In genomic region chr4:42876586-42877291, GRCm38 (mm10) we compare ENCODE assay signal across 8 mouse cellular contexts. TPM values are rescaled to one million over a fixed set of nuclear protein-coding genes. Genes with fewer than 3 reads are reported as not detected.
DNase-seq lines count a peak whose midpoint lies in the region; ATAC-seq and TF ChIP-seq lines count a peak whose summit lies in the region.

No protein-coding gene starts in this region.

- no peaks in the 10 kb centered on the region for H3K9me3 ChIP-seq in forebrain, postnatal 0 days (ENCODE audit: low read length)
- H3K9me3 ChIP-seq in hindbrain, postnatal 0 days (ENCODE audit: low read length): no peaks in the 10 kb centered on the region

- H3K4me1 ChIP-seq in cerebellum, adult 2 months (ENCODE audit: control insufficient read depth, insufficient read depth, low read length): no peaks in the 10 kb centered on the region
- H3K4me1 ChIP-seq in forebrain, postnatal 0 days (ENCODE audit: insufficient read depth): no peaks in the 10 kb centered on the region
- no peaks in the 10 kb centered on the region for H3K4me1 ChIP-seq in hindbrain, postnatal 0 days (ENCODE audit: insufficient read depth, low read length)

- TF ChIP-seq CTCF in cerebellum, adult 2 months (IDR thresholded peaks at IDR 0.05; ENCODE audit: borderline replicate concordance, insufficient read depth, low read depth, low read length): peak; percentile 75
- peak; percentile 81 for TF ChIP-seq CTCF in forebrain, postnatal 0 days (IDR thresholded peaks at IDR 0.05; ENCODE audit: low read depth)
- peak; percentile 82 for TF ChIP-seq CTCF in hindbrain, postnatal 0 days (IDR thresholded peaks at IDR 0.05; ENCODE audit: low read depth)

- no peak overlapping the region for H3K9ac ChIP-seq in forebrain, postnatal 0 days
- no peak overlapping the region for H3K9ac ChIP-seq in hindbrain, postnatal 0 days (replicated peaks; ENCODE audit: low read length)

- DNase-seq in ovary, adult 18-20 months (ENCODE audit: low spot score): peak; percentile 15
- DNase-seq in ovary, postnatal 10 days (ENCODE audit: low spot score): no peak
- DNase-seq in cerebellum, adult 2 months: peak; percentile 59 to 70
- DNase-seq in forebrain, postnatal 0 days: peak; percentile 85
- peak; percentile 91 for DNase-seq in hindbrain, postnatal 0 days (ENCODE audit: low spot score)
- DNase-seq in layer of hippocampus, postnatal 36 days: peak; percentile 25 to 41
- peak; percentile 71 for DNase-seq in lung, postnatal 36 days
- peak; percentile 29 for DNase-seq in right cerebral cortex, postnatal 14 days

- ATAC-seq in forebrain, postnatal 0 days: peak; percentile 94
- peak; percentile 96 for ATAC-seq in hindbrain, postnatal 0 days

- no peaks in the 10 kb centered on the region for H3K36me3 ChIP-seq in forebrain, postnatal 0 days (ENCODE audit: insufficient read depth)
- no peaks in the 10 kb centered on the region for H3K36me3 ChIP-seq in hindbrain, postnatal 0 days (ENCODE audit: insufficient read depth, low read length)

- H3K27ac ChIP-seq in cerebellum, adult 2 months (ENCODE audit: insufficient read depth, low read length): no peak overlapping the region
- H3K27ac ChIP-seq in forebrain, postnatal 0 days (ENCODE audit: low read depth, low read length): no peak overlapping the region
- no peak overlapping the region for H3K27ac ChIP-seq in hindbrain, postnatal 0 days

- no peak for TF ChIP-seq POLR2A in cerebellum, adult 2 months (IDR thresholded peaks at IDR 0.05; ENCODE audit: borderline replicate concordance, insufficient read depth, low read length)

- no peak overlapping the region for H3K4me3 ChIP-seq in cerebellum, adult 2 months (replicated peaks; ENCODE audit: insufficient read depth, low read depth, low read length)
- no peak overlapping the region for H3K4me3 ChIP-seq in forebrain, postnatal 0 days (ENCODE audit: low read depth, low read length)
- H3K4me3 ChIP-seq in hindbrain, postnatal 0 days (ENCODE audit: low read length): no peak overlapping the region

- WGBS in cerebellum, adult 2 months: 30% methylated on average over 5 of the region's 5 CpGs
- WGBS in forebrain, postnatal 0 days: 33% methylated on average over 5 of the region's 5 CpGs
- WGBS in hindbrain, postnatal 0 days: 36% methylated on average over 5 of the region's 5 CpGs

- no peak overlapping the region for H3K4me2 ChIP-seq in forebrain, postnatal 0 days (ENCODE audit: low read depth)
- no peak overlapping the region for H3K4me2 ChIP-seq in hindbrain, postnatal 0 days (ENCODE audit: low read depth, low read length)

- no peaks in the 10 kb centered on the region for H3K27me3 ChIP-seq in cerebellum, adult 2 months (ENCODE audit: control insufficient read depth, insufficient read depth, low read length)
- H3K27me3 ChIP-seq in forebrain, postnatal 0 days (ENCODE audit: insufficient read depth, low read length): no peaks in the 10 kb centered on the region
- no peaks in the 10 kb centered on the region for H3K27me3 ChIP-seq in hindbrain, postnatal 0 days (ENCODE audit: insufficient read depth, low read length)

RNA-seq across cellular contexts. Expression of gene Fam205c, which starts 2.7 kb away (rescaled TPM):
- 0.10 TPM in 1 of 2 replicates, not detected in the other for polyA plus RNA-seq in cerebellum, adult 2 months (2012; rRNA removed)
- total RNA-seq in forebrain, postnatal 0 days (2014; rRNA removed): not detected in 2 replicates
- 1.8 and 3.2 TPM in 2 replicates for polyA plus RNA-seq in forebrain, postnatal 0 days (2015; fragmentation: Nextera tagmentation; extraction: Ambion mirVana)
- total RNA-seq in hindbrain, postnatal 0 days (2014; rRNA removed): not detected in 2 replicates
- polyA plus RNA-seq in hindbrain, postnatal 0 days (2015; fragmentation: Nextera tagmentation; extraction: Ambion mirVana): 4.7 TPM in 2 replicates
- total RNA-seq in layer of hippocampus, postnatal 36 days (2021): under 1 TPM; 0.27 to 0.30 TPM

RNA-seq across cellular contexts. Expression of gene Gm12394, which starts 20.2 kb away (rescaled TPM):
- polyA plus RNA-seq in cerebellum, adult 2 months (2012; rRNA removed): 0.10 and 0.11 TPM in 2 replicates
- 0.23 TPM in 1 of 2 replicates, not detected in the other for total RNA-seq in forebrain, postnatal 0 days (2014; rRNA removed)
- polyA plus RNA-seq in forebrain, postnatal 0 days (2015; fragmentation: Nextera tagmentation; extraction: Ambion mirVana): 0.16 and 0.41 TPM in 2 replicates
- 0.05 TPM in 1 of 2 replicates, not detected in the other for total RNA-seq in hindbrain, postnatal 0 days (2014; rRNA removed)
- polyA plus RNA-seq in hindbrain, postnatal 0 days (2015; fragmentation: Nextera tagmentation; extraction: Ambion mirVana): 0.55 and 0.68 TPM in 2 replicates
- under 1 TPM; 0.48 to 0.92 TPM for total RNA-seq in layer of hippocampus, postnatal 36 days (2021)

RNA-seq across cellular contexts. Expression of gene Fam205a1, which starts 23.1 kb away (rescaled TPM):
- polyA plus RNA-seq in cerebellum, adult 2 months (2012; rRNA removed): 0.35 and 0.59 TPM in 2 replicates
- not detected in 2 replicates for total RNA-seq in forebrain, postnatal 0 days (2014; rRNA removed)
- polyA plus RNA-seq in forebrain, postnatal 0 days (2015; fragmentation: Nextera tagmentation; extraction: Ambion mirVana): 0.05 TPM in 1 of 2 replicates, not detected in the other
- total RNA-seq in hindbrain, postnatal 0 days (2014; rRNA removed): 0.07 TPM in 1 of 2 replicates, not detected in the other
- 0.15 TPM in 1 of 2 replicates, not detected in the other for polyA plus RNA-seq in hindbrain, postnatal 0 days (2015; fragmentation: Nextera tagmentation; extraction: Ambion mirVana)
- under 1 TPM in 1 of 2 experiments, not detected in 1; 0.12 TPM for total RNA-seq in layer of hippocampus, postnatal 36 days (2021)

RNA-seq across cellular contexts. Expression of gene Phf24, which starts 39.7 kb away (rescaled TPM):
- polyA plus RNA-seq in cerebellum, adult 2 months (2012; rRNA removed): 79.9 and 84.1 TPM in 2 replicates
- 77.2 and 82.7 TPM in 2 replicates for total RNA-seq in forebrain, postnatal 0 days (2014; rRNA removed)
- polyA plus RNA-seq in forebrain, postnatal 0 days (2015; fragmentation: Nextera tagmentation; extraction: Ambion mirVana): 38.2 and 42.3 TPM in 2 replicates
- 123 and 130 TPM in 2 replicates for total RNA-seq in hindbrain, postnatal 0 days (2014; rRNA removed)
- polyA plus RNA-seq in hindbrain, postnatal 0 days (2015; fragmentation: Nextera tagmentation; extraction: Ambion mirVana): 33.9 and 38.6 TPM in 2 replicates
- 100 to 1,000 TPM; 148 to 149 TPM for total RNA-seq in layer of hippocampus, postnatal 36 days (2021)
